Mouse (Mus musculus): ENCODE measurements at regions not wholly inside any gene's neighbourhood (a gene's known extent, or its start where the extent isn't known, plus 50 kb on each side); places are given as distances from the start of the nearest gene placed in this dataset.

- TF ChIP-seq POLR2A (IDR thresholded peaks at IDR 0.05; ENCODE audit: extremely low read depth, insufficient read depth, low read length) (no peak), CTCF (IDR thresholded peaks at IDR 0.05; ENCODE audit: extremely low read depth, insufficient read depth, low read length) (no peak)
Observed at GRCm38 (mm10) chr7:129784966-129785365, 193.3 kb downstream of the Wdr11 start.

Data from cortical plate, adult 2 months (tissue).